Mouse (Mus musculus) heart, postnatal 0 days (tissue): ENCODE data around the gene Zan. TPM values are rescaled to one million over a fixed set of nuclear protein-coding genes. Genes with fewer than 3 reads are reported as not detected.

ENCODE experiments used
- ATAC-seq: fragments of 200-750 bp; cut with Nextera tagmentation; 2 replicates; pipeline ENCODE4 v1.8.0; 2017; ENCODE audit warnings: low read depth, moderate number of reproducible peaks, moderate library complexity; ENCODE audit not compliant: insufficient read depth
- DNase-seq: peaks from one replicate; pipeline ENCODE4 v3.0.0-alpha.2; 2016; ENCODE audit warnings: low spot score
- H3K27ac ChIP-seq: fragments of 300-500 bp; sonication (generic); 2 replicates; pipeline ENCODE4 v1.5.1; 2014; ENCODE audit warnings: low read depth, mild to moderate bottlenecking
- H3K27me3 ChIP-seq: fragments of 300-500 bp; sonication (generic); 2 replicates; pipeline ENCODE4 v1.6.1; 2014; ENCODE audit warnings: low read length, mixed read lengths; ENCODE audit not compliant: control insufficient read depth, insufficient read depth
- H3K36me3 ChIP-seq: fragments of 300-500 bp; sonication (generic); replicated peaks from 2 replicates; pipeline ENCODE4 v1.6.1; 2014; ENCODE audit warnings: low read length, mixed read lengths; ENCODE audit not compliant: control insufficient read depth, insufficient read depth
- H3K4me1 ChIP-seq: fragments of 300-500 bp; sonication (generic); 2 replicates; pipeline ENCODE4 v1.6.1; 2014; ENCODE audit warnings: antibody characterized with exemption; ENCODE audit not compliant: control insufficient read depth, insufficient read depth
- H3K4me2 ChIP-seq: fragments of 300-500 bp; sonication (generic); 2 replicates; pipeline ENCODE4 v1.6.1; 2014; ENCODE audit warnings: low read depth, mild to moderate bottlenecking, low read length, moderate library complexity
- H3K4me3 ChIP-seq: fragments of 300-500 bp; sonication (generic); 2 replicates; pipeline ENCODE4 v1.5.1; 2014; ENCODE audit warnings: low read depth, low read length
- H3K9ac ChIP-seq: fragments of 300-500 bp; sonication (generic); replicated peaks from 2 replicates; pipeline ENCODE4 v1.6.1; 2014; ENCODE audit warnings: low read depth, low read length, mixed read lengths
- H3K9me3 ChIP-seq: fragments of 300-500 bp; sonication (generic); replicated peaks from 2 replicates; pipeline ENCODE4 v1.6.1; 2016; ENCODE audit warnings: low read length; ENCODE audit not compliant: control insufficient read depth
- CTCF ChIP-seq: IDR thresholded peaks from 2 replicates; pipeline ENCODE4 v1.5.1; 2016; ENCODE audit warnings: antibody characterized with exemption, control low read depth, low read depth
- EP300 ChIP-seq: IDR thresholded peaks from 2 replicates; pipeline ENCODE4 v1.6.1; 2016; ENCODE audit warnings: antibody characterized with exemption, low read depth
- WGBS: fragments of 180-500 bp; shearing (Covaris S2); extraction: QIAGEN DNeasy Blood & Tissue Kit; methylation state at CpG from one replicate; pipeline ENCODE4 v1.1.7; 2014; 5-methylcytosine and 5-hydroxymethylcytosine counted together
- polyA plus RNA-seq: library from polyadenylated mRNA; unstranded; fragments of >200 nt; fragmentation: Nextera tagmentation; extraction: Ambion mirVana; gene quantifications from 2 replicates; pipeline ENCODE4 v1.2.1, GENCODE M21; 2015
- total RNA-seq: library from RNA; depleted of rRNA; stranded (reverse); fragments of >200 nt; gene quantifications from 2 replicates; pipeline ENCODE4 v1.2.3, GENCODE M21; 2014; ENCODE audit warnings: low replicate concordance

Zan gene
- total and polyA plus RNA-seq, 2 experiments from 2014 or later, result under 0.01 to 0.04 TPM

DNA sequence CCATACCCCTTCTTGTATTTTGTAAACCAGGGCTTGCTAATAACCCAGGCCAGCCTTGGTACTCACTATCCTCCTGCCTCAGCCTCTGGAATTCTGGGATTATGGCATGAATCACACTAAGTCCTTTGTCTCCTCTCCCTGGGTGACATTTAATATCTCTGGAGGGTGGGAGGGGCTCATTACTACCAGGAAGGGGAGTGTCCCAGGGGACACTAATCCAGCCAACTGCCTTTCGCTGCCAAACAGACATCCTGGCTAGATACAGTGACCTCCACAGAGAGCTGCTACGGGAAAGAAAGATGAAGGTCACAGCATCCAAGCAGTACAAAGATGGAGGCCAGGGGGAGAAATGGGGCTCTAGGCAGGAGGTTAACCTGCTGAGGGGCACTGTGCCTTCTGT lies 101.2 kb downstream of the Zan start:
- H3K27ac ChIP-seq, result peak overlapping the region; percentile 76
- no peak for TF ChIP-seq EP300
- no peak for TF ChIP-seq CTCF
- WGBS, result 13% methylated on average over 2 of the region's 2 CpGs
- no peak overlapping the region for H3K9ac ChIP-seq
- no peak overlapping the region for H3K4me2 ChIP-seq
- H3K4me1 ChIP-seq, result peaks cover 11% of the 10 kb centered on the region
- H3K4me3 ChIP-seq, result no peak overlapping the region
- ATAC-seq, result peak; percentile 76
- H3K36me3 ChIP-seq, result peaks cover 39% of the 10 kb centered on the region
- peak; percentile 84 for DNase-seq
- H3K27me3 ChIP-seq, result no peaks in the 10 kb centered on the region
- no peaks in the 10 kb centered on the region for H3K9me3 ChIP-seq

DNA sequence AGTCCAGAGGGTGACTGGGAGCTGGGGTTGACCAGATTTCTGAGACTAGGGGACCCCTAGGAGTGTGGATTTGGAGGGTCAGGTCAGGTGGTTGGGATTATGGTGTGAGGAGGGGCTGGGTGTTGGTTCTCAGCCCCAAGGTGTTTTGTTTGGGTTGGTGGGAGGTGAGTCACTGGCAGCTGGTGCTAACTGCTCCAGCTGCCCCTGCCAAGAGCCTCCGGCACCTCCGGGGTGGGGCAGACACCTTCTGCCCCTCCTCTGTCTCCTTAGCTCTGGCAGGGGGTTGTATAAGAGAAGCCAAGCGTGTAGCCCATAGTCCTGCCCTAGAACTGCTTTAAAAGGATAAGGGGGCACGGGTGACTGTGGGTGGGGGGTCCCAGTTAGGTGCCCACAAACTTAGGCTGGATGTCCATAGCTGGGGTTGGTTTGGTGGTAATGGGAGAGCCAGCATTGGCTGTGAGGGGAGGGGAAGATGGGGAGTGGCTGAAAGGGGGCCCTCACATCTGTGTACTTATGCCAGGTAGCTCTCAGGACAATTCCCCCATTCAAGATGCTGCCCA lies 102.3 kb downstream of the Zan start:
- TF ChIP-seq CTCF, result no peak
- TF ChIP-seq EP300, result no peak
- ATAC-seq, result no peak
- DNase-seq, result no peak
- Histone ChIP-seq H3K36me3 (peaks cover 50% of the 10 kb centered on the region), H3K9me3 (no peaks in the 10 kb centered on the region), H3K9ac (no peak overlapping the region), H3K27me3 (no peaks in the 10 kb centered on the region), H3K4me1 (peaks cover 11% of the 10 kb centered on the region), H3K4me3 (no peak overlapping the region), H3K4me2 (no peak overlapping the region), H3K27ac (peak overlapping the region; percentile 76; the same call in 1 of the 2 replicates)
- WGBS, result 74% methylated on average over 4 of the region's 4 CpGs

DNA sequence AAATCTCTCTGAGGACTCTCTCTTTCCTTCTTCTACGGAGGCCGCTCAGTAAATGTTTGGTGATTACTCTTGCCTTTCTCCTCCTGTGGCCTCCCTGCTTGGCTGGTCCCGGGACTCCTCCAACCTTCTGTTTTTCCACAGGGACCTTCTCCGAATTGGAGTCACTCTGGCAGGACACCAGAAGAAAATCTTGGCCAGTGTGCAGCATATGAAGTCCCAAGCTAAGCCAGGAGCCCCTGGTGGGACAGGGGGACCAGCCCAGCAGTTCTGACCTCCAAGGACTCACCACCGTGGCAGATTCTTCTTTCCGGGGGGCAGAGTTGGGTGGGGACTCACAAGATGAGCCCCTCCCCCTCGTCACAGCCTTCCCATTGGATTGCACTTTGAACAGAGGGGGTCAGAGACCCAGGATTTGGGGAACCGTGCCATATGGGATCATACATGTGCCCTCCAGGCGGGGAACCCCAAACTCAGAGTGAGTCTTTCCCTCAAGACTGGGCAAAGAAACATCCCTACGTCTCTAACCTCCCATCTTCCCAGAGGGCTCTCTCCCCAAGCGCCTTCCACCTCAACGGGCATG lies 103.4 kb downstream of the Zan start:
- Histone ChIP-seq H3K36me3 (peaks cover 61% of the 10 kb centered on the region), H3K4me3 (no peak overlapping the region), H3K9ac (no peak overlapping the region), H3K27ac (no peak overlapping the region), H3K4me1 (peaks cover 11% of the 10 kb centered on the region), H3K9me3 (no peaks in the 10 kb centered on the region), H3K4me2 (no peak overlapping the region), H3K27me3 (no peaks in the 10 kb centered on the region)
- no peak for TF ChIP-seq CTCF
- WGBS, result 71% methylated on average over 12 of the region's 12 CpGs
- ATAC-seq (no peak), DNase-seq (no peak)

DNA sequence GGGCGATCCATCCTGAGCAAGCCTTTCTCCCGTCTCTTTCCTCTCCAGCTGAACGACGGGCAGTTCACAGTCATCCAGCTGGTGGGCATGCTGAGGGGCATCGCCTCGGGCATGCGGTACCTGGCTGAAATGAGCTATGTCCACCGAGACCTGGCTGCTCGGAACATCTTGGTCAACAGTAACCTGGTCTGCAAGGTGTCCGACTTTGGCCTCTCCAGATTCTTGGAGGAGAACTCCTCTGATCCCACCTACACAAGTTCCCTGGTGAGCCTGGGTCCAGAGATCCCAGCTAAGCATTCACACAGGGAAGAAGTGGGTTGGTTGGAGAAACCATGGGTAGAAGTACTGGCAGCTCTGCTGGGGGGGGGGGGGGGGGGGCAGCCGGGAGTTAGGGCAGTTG lies 107.2 kb downstream of the Zan start:
- Histone ChIP-seq H3K27ac (no peak overlapping the region), H3K4me1 (no peaks in the 10 kb centered on the region), H3K9ac (no peak overlapping the region), H3K4me3 (no peak overlapping the region), H3K9me3 (no peaks in the 10 kb centered on the region), H3K27me3 (no peaks in the 10 kb centered on the region), H3K4me2 (no peak overlapping the region), H3K36me3 (peaks cover 99% of the 10 kb centered on the region)
- DNase-seq (no peak), ATAC-seq (no peak)
- TF ChIP-seq CTCF (no peak), EP300 (no peak)
- WGBS, result 92% methylated on average over 10 of the region's 11 CpGs

DNA sequence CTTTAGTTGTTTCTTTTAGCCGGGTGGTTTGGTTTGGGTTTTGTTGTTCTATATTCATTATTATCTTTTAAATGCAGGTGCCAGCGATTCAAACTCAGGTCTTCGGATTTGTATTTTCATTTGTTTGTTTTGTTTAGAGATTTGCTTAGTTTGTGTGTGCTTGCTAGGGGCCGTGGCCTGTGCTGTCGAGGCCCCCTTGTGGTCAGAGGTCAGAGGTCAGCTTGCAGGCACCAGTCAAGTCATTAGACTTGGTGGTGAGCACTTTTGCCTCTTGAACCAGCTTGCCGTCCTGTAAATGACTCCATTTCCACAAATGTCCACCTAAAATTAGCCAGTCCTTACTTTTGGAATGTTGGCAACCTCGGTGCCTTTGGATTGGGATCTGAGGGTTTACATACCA lies 118.5 kb downstream of the Zan start:
- H3K4me2 ChIP-seq, result no peak overlapping the region
- no peaks in the 10 kb centered on the region for H3K4me1 ChIP-seq
- H3K36me3 ChIP-seq, result peaks cover 96% of the 10 kb centered on the region
- H3K4me3 ChIP-seq, result no peak overlapping the region
- TF ChIP-seq EP300, result no peak
- TF ChIP-seq CTCF, result peak; percentile 7; the same call in 1 of the 2 replicates
- no peaks in the 10 kb centered on the region for H3K9me3 ChIP-seq
- ATAC-seq (no peak), DNase-seq (no peak)
- WGBS, result 32% methylated on average over 7 of the region's 7 CpGs
- H3K9ac ChIP-seq, result no peak overlapping the region
- H3K27me3 ChIP-seq, result no peaks in the 10 kb centered on the region
- H3K27ac ChIP-seq, result no peak overlapping the region

DNA sequence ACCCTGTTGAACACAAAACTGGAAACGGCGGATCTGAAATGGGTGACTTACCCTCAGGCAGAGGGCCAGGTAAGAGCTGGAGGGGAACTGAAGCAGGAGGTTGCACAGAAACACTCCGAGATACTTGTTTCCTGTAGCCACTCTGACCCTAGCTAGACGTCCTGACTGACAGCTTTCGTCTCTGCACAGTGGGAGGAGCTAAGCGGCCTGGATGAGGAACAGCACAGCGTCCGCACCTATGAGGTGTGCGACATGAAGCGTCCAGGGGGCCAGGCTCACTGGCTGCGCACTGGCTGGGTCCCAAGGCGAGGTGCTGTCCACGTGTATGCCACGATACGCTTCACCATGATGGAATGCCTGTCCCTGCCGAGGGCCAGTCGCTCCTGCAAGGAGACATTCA lies 122.8 kb downstream of the Zan start:
- no peaks in the 10 kb centered on the region for H3K27me3 ChIP-seq
- no peak for ATAC-seq
- H3K4me2 ChIP-seq, result peak overlapping the region; percentile 49
- H3K9ac ChIP-seq, result no peak overlapping the region
- WGBS, result 68% methylated on average over 17 of the region's 17 CpGs
- TF ChIP-seq EP300 (no peak), CTCF (no peak)
- H3K9me3 ChIP-seq, result no peaks in the 10 kb centered on the region
- H3K36me3 ChIP-seq, result peaks cover 54% of the 10 kb centered on the region
- H3K27ac ChIP-seq, result no peak overlapping the region
- DNase-seq, result no peak
- H3K4me1 ChIP-seq, result peaks cover 17% of the 10 kb centered on the region
- H3K4me3 ChIP-seq, result peak overlapping the region; percentile 8; the same call in 1 of the 2 replicates
